Mouse (Mus musculus): ENCODE data around the gene Nlrc4. TPM values are rescaled to one million over a fixed set of nuclear protein-coding genes. Genes with fewer than 3 reads are reported as not detected.

Nlrc4 gene
- 0.19 TPM in 2 replicates for polyA plus RNA-seq (2012; rRNA removed)
- polyA plus RNA-seq (2014; fragmentation: Nextera tagmentation; extraction: Ambion mirVana) = 0.17 and 0.19 TPM in 2 replicates

DNA sequence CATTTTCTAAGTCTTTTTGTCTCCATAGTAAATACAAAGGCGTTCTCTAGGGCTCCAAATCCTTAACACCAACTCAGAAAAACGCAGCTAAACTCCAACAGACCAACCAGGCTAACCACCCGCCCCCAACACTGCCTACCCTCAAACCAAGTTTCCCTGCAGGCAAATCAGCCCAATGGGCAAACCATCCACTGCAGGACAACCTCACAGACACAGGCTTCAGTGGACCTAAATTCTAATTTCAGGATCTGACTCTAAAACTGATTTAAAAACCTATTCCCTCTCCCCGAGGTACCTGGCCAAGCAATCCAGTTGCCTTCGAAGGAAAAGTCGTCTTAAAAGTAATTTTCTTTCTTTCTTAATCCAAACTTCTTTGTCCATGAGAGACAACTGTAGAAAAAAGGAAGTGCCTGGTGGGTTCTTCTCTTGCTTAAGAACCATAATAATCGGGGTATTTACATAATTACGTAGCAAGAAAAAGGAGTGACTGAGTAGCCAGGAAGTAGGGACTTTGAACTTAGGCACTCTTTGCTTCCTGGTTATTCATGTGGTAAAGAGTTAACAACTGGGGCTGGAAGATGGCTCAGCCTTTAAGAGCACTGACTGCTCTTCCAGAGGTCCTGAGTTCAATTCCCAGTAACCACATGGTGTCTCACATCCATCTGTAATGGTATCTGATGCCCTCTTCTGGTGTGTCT, at the start of gene Nlrc4:
Gene Nlrc4, minus strand, starts transcription at position 432 of the 698 bp plus-strand sequence.
- Histone ChIP-seq H3K27me3 (ENCODE audit: control insufficient read depth, insufficient read depth, low read length) (no peaks in the 10 kb centered on the region), H3K4me2 (ENCODE audit: low read depth) (no peak within 1 kb of the TSS), H3K36me3 (replicated peaks; ENCODE audit: control insufficient read depth, insufficient read depth, low read depth) (no peaks in the 10 kb centered on the region), H3K9ac (replicated peaks) (no peak within 1 kb of the TSS), H3K27ac (no peak within 1 kb of the TSS), H3K9me3 (ENCODE audit: control insufficient read depth, low read length) (no peaks in the 10 kb centered on the region), H3K4me3 (ENCODE audit: insufficient read depth in 1 of 2, low read depth in 2 of 2, low read length in 2 of 2) (no peak within 1 kb of the TSS), H3K4me1 (replicated peaks; ENCODE audit: control insufficient read depth in 2 of 2, insufficient read depth in 2 of 2, low read length in 1 of 2) (no peaks in the 10 kb centered on the region)
- WGBS (ENCODE audit: insufficient replicate concordance) = 40% methylated on average over 8 of the region's 8 CpGs
- peak in 1 of 3 experiments; percentile 11 for DNase-seq (ENCODE audit: low read depth in 3 of 3, low spot score in 3 of 3)
- TF ChIP-seq CTCF (IDR thresholded peaks at IDR 0.05; ENCODE audit: low read depth) = no peak
- TF ChIP-seq EP300 (IDR thresholded peaks at IDR 0.05; ENCODE audit: low read depth) = no peak
- no peak for ATAC-seq (ENCODE audit: insufficient read depth)

DNA sequence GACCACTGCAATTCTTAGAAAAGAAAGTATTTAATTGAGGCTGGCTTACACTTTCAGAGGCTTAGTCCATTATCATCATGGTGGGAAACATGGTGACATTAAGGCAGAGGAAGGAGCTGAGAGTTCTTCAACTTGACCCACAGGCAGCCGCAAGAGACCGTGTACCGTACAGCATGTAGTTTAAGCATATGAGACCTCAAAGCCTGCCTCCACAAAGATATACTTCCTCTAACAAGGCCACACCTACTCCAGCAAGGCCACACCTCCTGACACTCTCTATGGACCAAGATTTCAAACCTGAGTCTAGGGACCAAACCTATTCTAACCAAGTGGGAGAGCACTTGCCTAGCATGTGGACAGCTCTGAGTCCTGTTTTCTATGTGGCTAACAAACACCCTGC, 49.7 kb upstream of the Nlrc4 start:
- Histone ChIP-seq H3K27ac (no peak overlapping the region), H3K9me3 (ENCODE audit: control insufficient read depth, low read length) (no peaks in the 10 kb centered on the region), H3K4me2 (ENCODE audit: low read depth) (no peak overlapping the region), H3K4me1 (replicated peaks; ENCODE audit: control insufficient read depth in 2 of 2, insufficient read depth in 2 of 2, low read length in 1 of 2) (no peaks in the 10 kb centered on the region), H3K9ac (replicated peaks) (no peak overlapping the region), H3K36me3 (replicated peaks; ENCODE audit: control insufficient read depth, insufficient read depth, low read depth) (no peaks in the 10 kb centered on the region), H3K27me3 (ENCODE audit: control insufficient read depth, insufficient read depth, low read length) (no peaks in the 10 kb centered on the region), H3K4me3 (ENCODE audit: insufficient read depth in 1 of 2, low read depth in 2 of 2, low read length in 2 of 2) (no peak overlapping the region)
- WGBS (ENCODE audit: insufficient replicate concordance) = 49% methylated on average over 3 of the region's 3 CpGs
- TF ChIP-seq CTCF (IDR thresholded peaks at IDR 0.05; ENCODE audit: low read depth) (no peak), EP300 (IDR thresholded peaks at IDR 0.05; ENCODE audit: low read depth) (no peak)
- ATAC-seq (ENCODE audit: insufficient read depth) = no peak
- no peak for DNase-seq (ENCODE audit: low read depth in 3 of 3, low spot score in 3 of 3)

DNA sequence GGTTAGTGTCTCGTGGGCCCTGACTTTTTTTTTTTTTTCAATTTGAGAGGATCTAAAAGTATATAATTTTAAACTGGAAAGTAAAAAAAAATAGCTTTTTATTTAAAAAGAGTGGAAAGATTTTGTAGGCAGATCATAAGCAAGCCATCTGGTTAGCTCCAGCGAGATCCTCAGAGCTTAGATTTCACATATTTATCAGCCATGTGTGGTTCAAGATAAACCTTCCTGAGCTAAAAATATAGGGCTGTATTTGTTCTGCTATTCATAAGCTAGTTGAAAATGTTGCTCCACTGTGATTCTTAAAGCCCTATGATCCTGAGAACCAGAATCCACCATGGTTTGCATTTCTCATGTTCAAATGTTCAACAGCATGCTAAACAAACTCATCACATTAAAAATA, 49.0 kb upstream of the Nlrc4 start:
- Histone ChIP-seq H3K4me3 (ENCODE audit: insufficient read depth in 1 of 2, low read depth in 2 of 2, low read length in 2 of 2) (no peak overlapping the region), H3K36me3 (replicated peaks; ENCODE audit: control insufficient read depth, insufficient read depth, low read depth) (no peaks in the 10 kb centered on the region), H3K27ac (no peak overlapping the region), H3K27me3 (ENCODE audit: control insufficient read depth, insufficient read depth, low read length) (no peaks in the 10 kb centered on the region), H3K9ac (replicated peaks) (no peak overlapping the region), H3K4me2 (ENCODE audit: low read depth) (no peak overlapping the region), H3K9me3 (ENCODE audit: control insufficient read depth, low read length) (no peaks in the 10 kb centered on the region), H3K4me1 (replicated peaks; ENCODE audit: control insufficient read depth in 2 of 2, insufficient read depth in 2 of 2, low read length in 1 of 2) (no peaks in the 10 kb centered on the region)
- TF ChIP-seq EP300 (IDR thresholded peaks at IDR 0.05; ENCODE audit: low read depth) (no peak), CTCF (IDR thresholded peaks at IDR 0.05; ENCODE audit: low read depth) (no peak)
- ATAC-seq (ENCODE audit: insufficient read depth) (no peak), DNase-seq (ENCODE audit: low read depth in 3 of 3, low spot score in 3 of 3) (no peak)
- WGBS (ENCODE audit: insufficient replicate concordance) = 27% methylated on average over 2 of the region's 2 CpGs

DNA sequence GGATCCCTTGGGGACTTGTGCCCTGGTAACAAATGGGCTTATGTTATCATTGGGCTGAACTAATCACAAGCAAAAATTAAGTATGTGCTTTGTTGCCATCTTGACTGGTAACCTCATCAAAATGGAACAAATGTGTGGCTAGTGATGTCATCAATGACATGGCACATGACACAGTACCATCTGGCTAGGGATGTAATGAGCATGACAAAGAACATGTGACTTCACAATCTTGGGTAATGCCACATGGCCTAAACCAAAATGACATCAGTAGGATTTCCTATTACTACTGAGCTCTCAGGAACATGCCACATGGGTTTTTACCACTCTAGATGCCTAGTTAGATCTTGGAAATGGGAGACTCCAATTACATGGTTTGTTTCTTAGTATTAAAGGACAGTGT, 42.1 kb upstream of the Nlrc4 start:
- peaks cover 34% of the 10 kb centered on the region for H3K36me3 ChIP-seq (replicated peaks; ENCODE audit: control insufficient read depth, insufficient read depth, low read depth)
- TF ChIP-seq CTCF (IDR thresholded peaks at IDR 0.05; ENCODE audit: low read depth) = no peak
- TF ChIP-seq EP300 (IDR thresholded peaks at IDR 0.05; ENCODE audit: low read depth) = no peak

DNA sequence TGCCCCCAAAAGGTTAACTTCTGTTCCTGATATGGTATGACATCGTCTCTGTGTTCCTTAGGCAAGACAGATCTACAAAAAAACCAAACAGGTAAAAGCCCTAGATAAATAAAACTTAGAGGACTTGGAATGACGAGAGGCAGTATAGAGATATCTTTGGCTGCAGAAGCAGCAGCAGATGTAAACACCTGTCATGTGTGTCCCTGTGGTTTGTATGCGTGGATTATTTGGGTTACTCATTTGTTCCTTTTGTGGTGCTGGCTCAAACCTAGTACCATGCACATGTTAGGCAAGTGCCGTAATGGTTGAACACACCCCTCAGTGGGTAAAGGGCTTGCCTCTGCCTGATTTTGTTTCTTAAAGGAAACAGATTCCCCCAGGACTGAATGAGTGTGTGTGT, 41.3 kb upstream of the Nlrc4 start:
- Histone ChIP-seq H3K9me3 (ENCODE audit: control insufficient read depth, low read length) (no peaks in the 10 kb centered on the region), H3K27me3 (ENCODE audit: control insufficient read depth, insufficient read depth, low read length) (no peaks in the 10 kb centered on the region), H3K27ac (no peak overlapping the region), H3K4me3 (ENCODE audit: insufficient read depth in 1 of 2, low read depth in 2 of 2, low read length in 2 of 2) (no peak overlapping the region), H3K9ac (replicated peaks) (no peak overlapping the region), H3K36me3 (replicated peaks; ENCODE audit: control insufficient read depth, insufficient read depth, low read depth) (peaks cover 42% of the 10 kb centered on the region), H3K4me1 (replicated peaks; ENCODE audit: control insufficient read depth in 2 of 2, insufficient read depth in 2 of 2, low read length in 1 of 2) (no peaks in the 10 kb centered on the region), H3K4me2 (ENCODE audit: low read depth) (no peak overlapping the region)
- DNase-seq (ENCODE audit: low read depth in 3 of 3, low spot score in 3 of 3) (no peak), ATAC-seq (ENCODE audit: insufficient read depth) (no peak)
- TF ChIP-seq EP300 (IDR thresholded peaks at IDR 0.05; ENCODE audit: low read depth) (no peak), CTCF (IDR thresholded peaks at IDR 0.05; ENCODE audit: low read depth) (no peak)
- WGBS (ENCODE audit: insufficient replicate concordance) = 71% methylated on average over 4 of the region's 4 CpGs

More for the DNA sequence above, 42.1 kb upstream of the Nlrc4 start:
- Histone ChIP-seq H3K9me3 (ENCODE audit: control insufficient read depth, low read length) (no peaks in the 10 kb centered on the region), H3K4me2 (ENCODE audit: low read depth) (no peak overlapping the region), H3K27me3 (ENCODE audit: control insufficient read depth, insufficient read depth, low read length) (no peaks in the 10 kb centered on the region), H3K4me3 (ENCODE audit: insufficient read depth in 1 of 2, low read depth in 2 of 2, low read length in 2 of 2) (no peak overlapping the region), H3K27ac (no peak overlapping the region), H3K4me1 (replicated peaks; ENCODE audit: control insufficient read depth in 2 of 2, insufficient read depth in 2 of 2, low read length in 1 of 2) (no peaks in the 10 kb centered on the region), H3K9ac (replicated peaks) (no peak overlapping the region)
- no peak for ATAC-seq (ENCODE audit: insufficient read depth)
- DNase-seq (ENCODE audit: low read depth in 3 of 3, low spot score in 3 of 3) = no peak

All from liver, embryonic 14.5 days (tissue).